Mouse (Mus musculus): ENCODE data around the gene Bsn.

Bsn gene

GRCm38 (mm10) chr9:108143470-108143869 lies 46.7 kb downstream of the Bsn start:
- TF ChIP-seq GATA4 (IDR thresholded peaks at IDR 0.05; ENCODE audit: insufficient replicate concordance, low read length), result no peak

DNA sequence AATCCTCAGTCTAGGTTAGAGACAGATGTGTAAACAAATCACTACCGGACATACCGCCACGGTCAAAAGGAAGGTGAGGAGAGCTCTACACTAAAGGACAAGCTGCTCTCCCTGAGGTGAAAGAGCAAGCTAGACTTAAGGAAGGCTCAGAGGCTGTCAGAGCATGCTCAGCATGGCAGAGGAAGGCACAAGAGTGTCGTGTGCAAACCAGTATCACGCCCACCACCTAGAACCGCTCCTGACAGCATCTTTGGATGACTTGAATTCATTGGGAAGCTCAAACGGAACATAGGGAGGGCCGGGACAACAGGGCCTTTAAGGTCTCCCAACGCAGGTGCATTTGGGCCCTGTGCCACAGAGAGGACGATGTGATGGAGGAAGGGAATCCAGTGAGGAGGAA lies 48.8 kb downstream of the Bsn start:
- no peak for TF ChIP-seq GATA4 (IDR thresholded peaks at IDR 0.05; ENCODE audit: insufficient replicate concordance, low read length)

DNA sequence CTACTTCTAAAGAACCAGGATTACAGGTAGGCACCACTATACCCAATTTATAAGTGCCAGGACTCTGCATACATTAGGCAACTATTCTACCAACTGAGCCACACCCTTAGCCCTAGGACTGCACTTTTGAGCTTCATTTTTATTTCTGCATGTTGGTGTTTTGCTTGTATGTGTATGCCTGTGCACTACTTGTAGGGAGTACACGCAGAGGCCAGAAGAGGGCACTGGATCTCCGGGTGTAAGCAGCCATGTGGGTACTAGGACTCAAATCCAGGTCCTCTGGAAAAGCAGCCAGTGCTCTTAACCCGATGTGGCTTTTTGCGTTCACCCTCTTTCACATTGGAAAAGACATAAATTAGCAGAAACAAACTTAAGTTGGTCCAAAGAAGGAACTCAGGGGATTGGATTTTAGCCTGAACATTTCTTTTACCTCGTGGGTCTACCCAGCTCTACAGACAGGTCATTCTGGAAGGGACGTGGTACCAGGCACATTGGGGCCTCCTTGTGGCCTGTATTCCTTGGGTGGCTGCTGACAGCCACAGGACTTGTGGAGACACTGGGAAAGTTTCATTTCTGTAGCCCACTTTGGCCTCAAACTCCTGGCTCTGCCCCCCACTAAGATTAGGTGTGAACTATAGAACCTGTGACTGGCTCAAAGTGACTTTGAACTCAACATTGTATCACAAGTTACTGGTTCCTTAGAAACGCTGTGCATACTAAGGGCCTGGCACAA lies 50.1 kb downstream of the Bsn start:
- TF ChIP-seq GATA4 (IDR thresholded peaks at IDR 0.05; ENCODE audit: insufficient replicate concordance, low read length), result no peak

DNA sequence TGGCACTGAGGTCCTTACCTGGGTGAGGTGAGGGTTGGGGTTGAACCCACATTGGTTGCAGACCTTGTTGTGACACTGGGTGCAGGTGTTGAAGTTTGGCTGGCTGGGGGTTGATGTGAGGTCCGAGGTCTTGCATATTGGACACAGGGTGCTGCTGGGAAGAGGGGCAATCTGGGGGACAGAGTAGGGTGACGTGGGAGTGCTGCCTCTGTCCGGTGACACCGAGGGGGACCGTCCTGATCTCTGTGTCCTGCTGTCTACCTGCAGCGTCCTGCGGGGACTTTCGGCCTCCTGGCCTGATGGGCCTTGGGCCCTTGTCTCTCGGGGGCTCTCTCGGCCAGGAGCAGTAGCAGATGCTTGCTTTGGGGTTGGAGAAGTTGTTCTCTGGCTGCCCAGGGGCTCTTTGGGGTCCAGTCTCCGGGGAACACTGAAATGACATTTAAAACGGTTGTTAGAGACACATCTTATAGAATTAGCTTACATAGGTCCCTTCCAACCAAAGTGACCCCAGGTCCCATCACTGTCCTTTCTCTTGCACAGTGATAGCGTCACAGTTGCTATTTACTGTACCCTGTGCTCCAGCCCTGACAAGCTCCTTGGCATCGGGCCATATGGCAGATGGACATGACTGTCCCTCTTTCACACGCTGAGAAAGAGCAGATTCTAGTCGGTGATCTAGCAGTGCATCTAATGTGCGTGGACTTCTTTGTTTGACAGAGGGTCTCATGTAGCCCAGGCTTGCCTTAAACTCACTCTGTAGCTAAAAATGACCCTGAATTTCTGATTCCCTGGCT lies 50.8 kb downstream of the Bsn start:
- TF ChIP-seq GATA4 (IDR thresholded peaks at IDR 0.05; ENCODE audit: insufficient replicate concordance, low read length), result no peak

- no peak for TF ChIP-seq GATA4 (IDR thresholded peaks at IDR 0.05; ENCODE audit: insufficient replicate concordance, low read length)
Observed at GRCm38 (mm10) chr9:108138118-108138517, 52.1 kb downstream of the Bsn start.

- TF ChIP-seq GATA4 (IDR thresholded peaks at IDR 0.05; ENCODE audit: insufficient replicate concordance, low read length), result no peak
Observed at GRCm38 (mm10) chr9:108137523-108137922, 52.7 kb downstream of the Bsn start.

GRCm38 (mm10) chr9:108136930-108137462 lies 53.2 kb downstream of the Bsn start:
- no peak for TF ChIP-seq GATA4 (IDR thresholded peaks at IDR 0.05; ENCODE audit: insufficient replicate concordance, low read length)

- TF ChIP-seq GATA4 (IDR thresholded peaks at IDR 0.05; ENCODE audit: insufficient replicate concordance, low read length), result no peak
Observed at GRCm38 (mm10) chr9:108136225-108136624, 54.0 kb downstream of the Bsn start.

- TF ChIP-seq GATA4 (IDR thresholded peaks at IDR 0.05; ENCODE audit: insufficient replicate concordance, low read length), result no peak
Observed at GRCm38 (mm10) chr9:108133478-108133877, 56.7 kb downstream of the Bsn start.

DNA sequence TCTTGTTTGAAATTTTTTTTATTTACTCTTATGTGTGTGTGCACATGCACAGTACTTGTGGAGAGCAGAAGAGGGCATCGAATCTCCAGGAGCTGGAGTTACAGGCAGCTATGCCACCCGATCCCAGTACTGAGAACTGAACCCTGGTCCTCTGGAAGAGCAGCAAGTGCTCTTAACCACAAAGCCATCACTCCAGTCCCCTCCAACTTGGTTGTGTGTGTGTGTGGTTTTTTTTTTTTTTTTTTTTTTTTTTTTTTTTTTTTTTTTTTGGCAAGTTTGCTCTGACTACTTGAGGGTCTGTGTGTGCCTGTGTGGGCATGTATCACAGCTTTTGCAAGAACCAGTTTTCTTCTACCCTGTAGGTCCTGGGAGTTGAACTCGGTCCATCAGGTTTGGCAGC lies 57.8 kb downstream of the Bsn start:
- TF ChIP-seq GATA4 (IDR thresholded peaks at IDR 0.05; ENCODE audit: insufficient replicate concordance, low read length), result no peak

DNA sequence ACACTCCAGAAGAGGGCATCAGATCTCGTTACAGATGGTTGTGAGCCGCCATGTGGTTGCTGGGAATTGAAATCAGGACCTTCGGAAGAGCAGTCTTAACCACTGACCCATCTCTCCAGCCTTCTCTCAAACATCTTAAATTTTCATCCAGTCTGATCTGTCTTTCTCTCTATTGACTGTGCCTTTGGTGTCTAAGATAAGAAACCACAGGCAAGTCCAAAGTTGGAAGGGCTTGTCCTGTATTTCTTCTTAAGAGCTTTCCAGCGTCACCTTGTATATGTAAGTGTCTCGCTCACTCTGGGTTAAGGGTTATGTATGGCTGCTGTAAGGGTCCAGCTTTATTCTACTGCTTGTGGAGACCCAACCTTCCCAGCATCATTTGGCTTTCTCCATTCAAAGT lies 58.7 kb downstream of the Bsn start:
- no peak for TF ChIP-seq GATA4 (IDR thresholded peaks at IDR 0.05; ENCODE audit: insufficient replicate concordance, low read length)

DNA sequence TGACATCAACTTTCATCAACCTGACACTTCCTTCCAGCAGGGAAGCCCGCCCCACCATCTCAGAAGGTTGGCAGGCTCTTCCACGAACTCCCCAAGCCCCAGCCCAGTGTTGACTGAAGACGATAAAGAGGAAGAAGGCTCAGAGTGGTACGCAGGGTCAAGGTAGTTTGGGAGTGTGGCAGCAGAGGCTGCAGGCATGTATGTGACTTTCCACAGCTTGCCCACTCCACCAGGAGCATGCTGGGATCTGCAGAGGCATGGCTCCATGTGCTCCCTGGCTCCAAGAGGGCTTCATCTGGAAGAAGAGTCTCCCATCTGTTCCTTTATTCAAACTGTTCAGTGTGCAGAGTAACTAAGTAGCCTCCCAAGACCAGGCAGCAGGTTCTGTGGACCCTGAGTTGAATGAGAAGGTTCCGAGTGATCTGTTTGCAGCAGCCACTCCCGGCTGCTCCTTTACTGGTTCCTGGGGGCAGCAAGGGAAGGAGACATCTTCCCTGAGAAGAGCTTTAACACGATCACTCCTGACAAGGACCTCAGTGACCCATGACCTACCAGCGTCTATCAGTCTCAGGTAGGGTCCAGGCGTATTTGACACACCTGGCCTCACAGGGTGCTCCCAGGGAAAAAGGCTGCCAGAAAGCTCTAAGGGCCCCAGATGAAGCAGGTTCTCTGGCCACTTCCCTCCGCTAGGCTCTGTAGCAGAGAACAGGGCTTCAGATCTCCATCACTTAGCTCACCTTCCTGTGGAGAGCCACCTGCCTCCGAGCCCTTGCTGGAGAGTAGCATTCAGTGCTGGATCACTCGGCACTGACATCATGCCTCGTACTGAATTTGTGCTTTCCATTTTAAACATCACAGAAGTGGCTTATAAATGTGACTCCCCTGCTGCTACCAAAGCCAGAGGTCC lies 60.9 kb downstream of the Bsn start:
- TF ChIP-seq GATA4 (IDR thresholded peaks at IDR 0.05; ENCODE audit: insufficient replicate concordance, low read length), result no peak

DNA sequence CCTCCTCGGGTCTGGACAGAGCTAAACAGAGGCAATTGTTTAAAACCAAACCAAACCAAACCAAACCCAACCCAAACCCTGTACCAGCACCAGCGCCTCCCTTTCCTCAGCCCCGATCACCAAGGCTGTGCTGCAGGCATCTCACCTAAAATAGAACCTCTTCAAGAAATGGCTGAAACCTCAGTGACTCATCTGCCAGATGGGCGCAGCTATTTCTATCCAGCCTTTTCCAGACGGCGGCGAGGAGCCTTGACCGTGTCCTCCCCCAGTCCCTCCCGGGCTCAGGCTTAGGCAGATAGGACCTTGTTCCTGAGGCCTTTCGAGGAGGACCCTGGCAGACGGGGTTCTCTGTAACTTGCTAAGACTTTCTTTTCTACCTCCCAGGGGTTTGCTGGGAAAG lies 61.9 kb downstream of the Bsn start:
- TF ChIP-seq GATA4 (IDR thresholded peaks at IDR 0.05; ENCODE audit: insufficient replicate concordance, low read length), result no peak

GRCm38 (mm10) chr9:108126436-108127180 lies 63.6 kb downstream of the Bsn start:
- no peak for TF ChIP-seq GATA4 (IDR thresholded peaks at IDR 0.05; ENCODE audit: insufficient replicate concordance, low read length)
